Mouse (Mus musculus): ENCODE measurements around the gene Eef1b2. TPM values are rescaled to one million over a fixed set of nuclear protein-coding genes. Genes with fewer than 3 reads are reported as not detected.

The Eef1b2 gene
- polyA plus RNA-seq, 1 experiment, result 261 TPM

DNA sequence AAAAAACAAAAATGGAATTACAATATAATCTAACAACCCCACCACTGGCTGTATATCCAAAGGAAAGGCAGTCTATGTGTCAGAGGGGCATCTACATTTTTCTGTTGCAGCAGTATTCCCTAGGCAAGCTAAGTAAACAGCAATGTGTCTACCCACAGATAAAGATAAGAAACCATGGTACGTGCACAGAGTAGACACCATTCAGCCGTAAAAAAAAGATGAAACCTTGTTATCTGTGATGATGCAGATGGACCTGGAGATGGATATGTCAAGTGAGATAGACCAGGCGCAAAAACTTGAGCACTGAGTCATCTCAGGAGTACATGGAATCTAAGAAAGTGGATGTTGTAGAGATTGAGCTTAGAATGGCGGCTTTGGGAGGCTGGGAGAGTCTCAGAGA is 48.4 kb downstream of the Eef1b2 start:
- H3K4me1 ChIP-seq (ENCODE audit: control insufficient read depth, insufficient read depth, insufficient read length, low read length), result no peaks in the 10 kb centered on the region
- TF ChIP-seq CTCF (IDR thresholded peaks at IDR 0.05; ENCODE audit: extremely low read depth, insufficient read length, insufficient replicate concordance, low read depth, low read length) (no peak), POLR2A (IDR thresholded peaks at IDR 0.05; ENCODE audit: low read depth, low read length) (no peak)
- no peak overlapping the region for H3K4me3 ChIP-seq (ENCODE audit: low read depth, low read length)
- no peaks in the 10 kb centered on the region for H3K36me3 ChIP-seq (ENCODE audit: control insufficient read depth, insufficient read depth, low read length)
- 0 out of 2 replicates have a peak, but pooled peaks cover 2% of the 10 kb centered on the region for H3K27me3 ChIP-seq (ENCODE audit: control insufficient read depth, insufficient read depth, low read length)
- no peak overlapping the region for H3K27ac ChIP-seq (ENCODE audit: insufficient read depth, low read depth, low read length)
- 51% methylated on average over 4 of the region's 4 CpGs for WGBS

DNA sequence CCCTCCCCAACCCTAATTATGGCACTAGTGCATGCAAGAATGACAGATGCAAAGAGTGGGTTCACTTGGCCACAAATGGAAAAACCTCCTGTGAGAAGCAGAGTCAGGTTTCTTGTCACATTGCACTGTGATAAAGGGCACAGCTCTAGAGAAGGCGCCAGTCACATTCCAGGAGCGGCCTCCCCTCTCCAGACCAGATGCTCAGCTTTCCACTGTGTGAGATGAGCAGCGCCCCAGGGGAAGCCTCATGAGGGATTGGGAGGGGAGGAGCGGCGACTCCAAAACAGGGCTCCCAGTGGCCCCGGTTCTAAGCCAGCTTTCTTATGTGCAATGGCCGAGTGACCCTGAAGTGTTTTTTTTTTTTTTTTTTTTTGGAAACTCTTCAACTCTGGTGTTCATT is 49.3 kb downstream of the Eef1b2 start:
- no peak overlapping the region for H3K4me3 ChIP-seq (ENCODE audit: low read depth, low read length)
- no peaks in the 10 kb centered on the region for H3K36me3 ChIP-seq (ENCODE audit: control insufficient read depth, insufficient read depth, low read length)
- no peaks in the 10 kb centered on the region for H3K4me1 ChIP-seq (ENCODE audit: control insufficient read depth, insufficient read depth, insufficient read length, low read length)
- H3K27me3 ChIP-seq (ENCODE audit: control insufficient read depth, insufficient read depth, low read length), result 0 out of 2 replicates have a peak, but pooled peaks cover 2% of the 10 kb centered on the region
- TF ChIP-seq POLR2A (IDR thresholded peaks at IDR 0.05; ENCODE audit: low read depth, low read length), result no peak
- TF ChIP-seq CTCF (IDR thresholded peaks at IDR 0.05; ENCODE audit: extremely low read depth, insufficient read length, insufficient replicate concordance, low read depth, low read length), result no peak
- no peak overlapping the region for H3K27ac ChIP-seq (ENCODE audit: insufficient read depth, low read depth, low read length)
- WGBS, result 17% methylated on average over 7 of the region's 7 CpGs

DNA sequence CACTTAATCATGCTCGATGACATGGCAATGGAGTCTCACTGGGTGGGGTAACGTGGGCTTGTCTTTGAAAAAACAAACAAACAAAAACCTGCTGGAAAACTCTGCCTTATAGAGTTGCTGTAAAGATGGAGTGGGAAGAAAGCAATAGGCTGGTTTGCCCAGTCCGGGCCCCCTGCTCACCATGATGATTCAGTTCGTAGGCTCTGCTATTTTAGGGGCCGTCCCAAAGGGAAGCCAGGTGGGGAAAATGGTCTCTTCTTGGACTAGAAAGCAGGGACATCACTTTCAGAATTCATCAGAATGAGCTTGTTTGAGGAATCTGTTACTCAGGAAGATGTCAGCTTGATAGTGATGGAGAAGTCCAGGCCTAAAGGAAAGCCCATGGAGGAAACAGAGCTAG is 50.6 kb downstream of the Eef1b2 start:
- WGBS, result 80% methylated on average over 5 of the region's 5 CpGs
- no peak for TF ChIP-seq CTCF (IDR thresholded peaks at IDR 0.05; ENCODE audit: extremely low read depth, insufficient read length, insufficient replicate concordance, low read depth, low read length)
- no peak for TF ChIP-seq POLR2A (IDR thresholded peaks at IDR 0.05; ENCODE audit: low read depth, low read length)
- no peaks in the 10 kb centered on the region for H3K4me1 ChIP-seq (ENCODE audit: control insufficient read depth, insufficient read depth, insufficient read length, low read length)

More for the DNA sequence above, 50.6 kb downstream of the Eef1b2 start:
- Histone ChIP-seq H3K27me3 (ENCODE audit: control insufficient read depth, insufficient read depth, low read length) (0 out of 2 replicates have a peak, but pooled peaks cover 2% of the 10 kb centered on the region), H3K4me3 (ENCODE audit: low read depth, low read length) (no peak overlapping the region), H3K27ac (ENCODE audit: insufficient read depth, low read depth, low read length) (no peak overlapping the region), H3K36me3 (ENCODE audit: control insufficient read depth, insufficient read depth, low read length) (no peaks in the 10 kb centered on the region)

Other genes with a start within 250 kb of the Eef1b2 start
- gene Ino80d, start 62.2 kb upstream of the Eef1b2 start, polyA plus RNA-seq (2012; rRNA removed), result 6.0 and 11.5 TPM in 2 replicates
- 11.2 and 19.9 TPM in 2 replicates for gene Ndufs1, start within 50 bp of the Eef1b2 start, polyA plus RNA-seq (2012; rRNA removed)
- gene Gpr1, start 37.7 kb downstream of the Eef1b2 start, polyA plus RNA-seq (2012; rRNA removed), result 0.06 TPM in 1 of 2 replicates, not detected in the other
- 0.01 TPM in 1 of 2 replicates, not detected in the other for gene Zdbf2, start 96.4 kb downstream of the Eef1b2 start, polyA plus RNA-seq (2012; rRNA removed)